Mouse (Mus musculus): ENCODE measurements at regions not wholly inside any gene's neighbourhood (a gene's known extent, or its start where the extent isn't known, plus 50 kb on each side); places are given as distances from the start of the nearest gene placed in this dataset.

DNA sequence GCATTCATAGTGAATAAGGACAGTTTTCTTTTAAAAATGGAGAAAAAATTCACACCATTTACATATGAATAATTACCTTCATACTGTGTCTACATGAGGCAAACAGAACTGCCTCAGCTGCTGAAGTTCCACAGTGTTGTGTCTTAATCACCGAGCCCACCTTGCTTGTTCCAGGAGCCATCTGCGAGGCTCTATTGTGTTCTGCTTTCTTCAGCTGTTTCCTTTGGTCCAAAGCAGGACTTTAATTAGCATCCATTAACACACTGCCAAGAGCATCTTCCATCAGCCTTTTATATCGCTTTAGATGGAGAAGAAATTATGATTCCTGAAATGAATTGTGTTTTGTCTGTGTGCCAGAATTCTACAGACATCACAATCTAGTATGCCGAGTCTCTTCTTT, 3423.1 kb upstream of the Lrrc6 start:
- Histone ChIP-seq H3K27me3 (ENCODE audit: control insufficient read depth, insufficient read depth, low read length) (no peaks in the 10 kb centered on the region), H3K4me1 (ENCODE audit: control insufficient read depth, insufficient read depth, low read length) (no peaks in the 10 kb centered on the region), H3K9ac (ENCODE audit: low read length) (no peak overlapping the region), H3K9me3 (ENCODE audit: control insufficient read depth, low read length) (no peaks in the 10 kb centered on the region), H3K4me3 (ENCODE audit: low read depth, low read length) (no peak overlapping the region), H3K36me3 (ENCODE audit: control insufficient read depth, insufficient read depth, low read length) (no peaks in the 10 kb centered on the region), H3K4me2 (ENCODE audit: low read depth) (no peak overlapping the region), H3K27ac (ENCODE audit: low read depth, low read length) (no peak overlapping the region)
- 83% methylated on average over 4 of the region's 4 CpGs for whole genome bisulfite sequencing
- DNase-seq (ENCODE audit: low spot score) (no peak), ATAC-seq (ENCODE audit: insufficient read depth, low FRiP score, low TSS enrichment) (no peak)

DNA sequence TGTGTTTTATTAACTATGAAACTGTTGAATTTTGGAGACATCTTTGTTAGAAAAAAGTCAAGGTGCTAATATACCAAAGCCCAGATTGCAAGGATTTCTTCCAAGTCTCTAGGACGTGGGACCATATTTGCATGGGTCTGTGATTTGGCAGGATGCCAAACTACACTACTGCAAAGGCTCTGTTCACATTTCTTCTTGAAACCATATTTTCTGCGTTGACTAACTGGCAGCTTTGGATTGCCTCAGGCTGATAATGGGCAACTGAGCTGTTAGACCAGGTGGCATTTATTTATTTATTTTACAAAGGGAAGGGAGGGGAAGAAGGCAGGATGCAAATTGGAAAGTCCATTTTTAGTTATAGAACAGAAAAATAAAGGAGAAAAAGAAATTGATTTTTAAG, 3422.6 kb upstream of the Lrrc6 start:
- Histone ChIP-seq H3K4me1 (ENCODE audit: control insufficient read depth, insufficient read depth, low read length) (no peaks in the 10 kb centered on the region), H3K27me3 (ENCODE audit: control insufficient read depth, insufficient read depth, low read length) (no peaks in the 10 kb centered on the region), H3K9me3 (ENCODE audit: control insufficient read depth, low read length) (no peaks in the 10 kb centered on the region), H3K4me2 (ENCODE audit: low read depth) (no peak overlapping the region), H3K36me3 (ENCODE audit: control insufficient read depth, insufficient read depth, low read length) (no peaks in the 10 kb centered on the region), H3K9ac (ENCODE audit: low read length) (no peak overlapping the region), H3K4me3 (ENCODE audit: low read depth, low read length) (no peak overlapping the region), H3K27ac (ENCODE audit: low read depth, low read length) (no peak overlapping the region)
- DNase-seq (ENCODE audit: low spot score) (no peak), ATAC-seq (ENCODE audit: insufficient read depth, low FRiP score, low TSS enrichment) (no peak)
- WGBS: 63% methylated on average over 2 of the region's 2 CpGs

DNA sequence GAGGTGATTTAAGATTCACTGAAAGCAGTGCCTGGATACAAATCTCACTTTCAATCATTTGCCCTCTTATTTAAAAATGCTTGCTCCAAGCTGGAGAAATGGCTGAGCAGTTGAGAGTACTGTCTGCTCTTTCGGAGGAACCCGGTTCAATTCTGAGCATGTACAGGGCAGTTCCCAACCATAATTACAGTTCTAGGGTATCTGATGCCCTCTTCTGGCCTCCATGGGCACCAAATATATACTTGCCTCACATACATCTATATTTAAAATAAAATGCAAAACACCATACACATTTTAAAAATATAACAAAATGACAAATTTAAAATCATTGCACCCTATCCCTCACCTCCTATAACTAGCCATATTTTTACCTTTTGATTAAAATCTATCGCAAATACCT, 3421.5 kb upstream of the Lrrc6 start:
- no peak overlapping the region for H3K4me3 ChIP-seq (ENCODE audit: low read depth, low read length)
- no peaks in the 10 kb centered on the region for H3K9me3 ChIP-seq (ENCODE audit: control insufficient read depth, low read length)
- no peaks in the 10 kb centered on the region for H3K36me3 ChIP-seq (ENCODE audit: control insufficient read depth, insufficient read depth, low read length)
- no peak overlapping the region for H3K27ac ChIP-seq (ENCODE audit: low read depth, low read length)
- H3K4me2 ChIP-seq (ENCODE audit: low read depth): no peak overlapping the region
- no peaks in the 10 kb centered on the region for H3K27me3 ChIP-seq (ENCODE audit: control insufficient read depth, insufficient read depth, low read length)
- DNase-seq (ENCODE audit: low spot score) (no peak), ATAC-seq (ENCODE audit: insufficient read depth, low FRiP score, low TSS enrichment) (no peak)
- no peak overlapping the region for H3K9ac ChIP-seq (ENCODE audit: low read length)
- 91% methylated on average over 3 of the region's 3 CpGs for WGBS
- no peaks in the 10 kb centered on the region for H3K4me1 ChIP-seq (ENCODE audit: control insufficient read depth, insufficient read depth, low read length)

DNA sequence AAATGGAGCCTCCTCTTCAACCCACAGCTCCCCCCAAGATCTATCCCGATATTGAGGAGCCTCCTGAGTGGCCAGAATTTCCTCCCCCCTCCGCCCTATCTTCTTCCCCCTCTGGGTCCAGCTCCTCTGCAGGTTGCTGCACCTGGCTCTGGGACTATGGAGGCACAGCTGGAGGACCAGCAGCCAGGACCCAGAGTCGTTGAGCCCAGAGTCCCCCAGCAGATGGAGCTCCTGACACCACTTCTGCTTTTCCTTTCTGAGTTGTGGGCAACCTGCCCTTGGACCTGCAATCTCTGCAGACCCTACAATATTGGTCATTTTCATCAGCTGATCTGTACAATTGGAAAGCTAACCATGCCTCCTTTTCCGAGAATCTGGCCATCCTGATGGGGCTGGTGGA, 3385.1 kb upstream of the Lrrc6 start:
- no peaks in the 10 kb centered on the region for H3K4me1 ChIP-seq (ENCODE audit: control insufficient read depth, insufficient read depth, low read length)
- WGBS: 74% methylated on average over 4 of the region's 4 CpGs
- no peaks in the 10 kb centered on the region for H3K27me3 ChIP-seq (ENCODE audit: control insufficient read depth, insufficient read depth, low read length)
- DNase-seq (ENCODE audit: low spot score) (peak; percentile 15), ATAC-seq (ENCODE audit: insufficient read depth, low FRiP score, low TSS enrichment) (no peak)
- no peaks in the 10 kb centered on the region for H3K9me3 ChIP-seq (ENCODE audit: control insufficient read depth, low read length)
- no peak overlapping the region for H3K4me2 ChIP-seq (ENCODE audit: low read depth)
- H3K27ac ChIP-seq (ENCODE audit: low read depth, low read length): no peak overlapping the region
- no peak overlapping the region for H3K9ac ChIP-seq (ENCODE audit: low read length)
- H3K4me3 ChIP-seq (ENCODE audit: low read depth, low read length): no peak overlapping the region
- no peaks in the 10 kb centered on the region for H3K36me3 ChIP-seq (ENCODE audit: control insufficient read depth, insufficient read depth, low read length)

DNA sequence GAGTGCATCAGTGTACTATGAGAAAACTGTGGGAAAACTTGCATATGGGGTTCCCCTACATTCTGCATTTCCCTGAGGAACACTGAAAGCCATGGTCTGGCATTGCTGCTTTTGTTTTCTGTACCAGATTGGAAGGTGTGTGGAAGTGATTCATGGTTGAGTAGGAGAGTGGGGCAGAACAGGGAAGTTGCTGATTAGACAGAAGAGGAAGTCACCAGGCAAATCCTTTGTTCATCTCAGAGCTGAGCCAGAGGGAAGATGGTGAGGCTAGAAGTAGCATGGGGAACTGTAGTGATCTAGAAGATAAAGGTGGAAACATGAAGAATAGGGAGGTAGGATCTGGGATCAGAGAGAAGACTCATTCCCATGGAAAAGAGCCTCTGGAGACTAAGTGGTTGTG, 3377.8 kb upstream of the Lrrc6 start:
- no peaks in the 10 kb centered on the region for H3K27me3 ChIP-seq (ENCODE audit: control insufficient read depth, insufficient read depth, low read length)
- H3K9me3 ChIP-seq (ENCODE audit: control insufficient read depth, low read length): no peaks in the 10 kb centered on the region
- ATAC-seq (ENCODE audit: insufficient read depth, low FRiP score, low TSS enrichment): no peak
- no peak overlapping the region for H3K4me3 ChIP-seq (ENCODE audit: low read depth, low read length)
- H3K4me2 ChIP-seq (ENCODE audit: low read depth): no peak overlapping the region
- no peaks in the 10 kb centered on the region for H3K4me1 ChIP-seq (ENCODE audit: control insufficient read depth, insufficient read depth, low read length)
- H3K27ac ChIP-seq (ENCODE audit: low read depth, low read length): no peak overlapping the region
- no peak for DNase-seq (ENCODE audit: low spot score)
- no peak overlapping the region for H3K9ac ChIP-seq (ENCODE audit: low read length)
- H3K36me3 ChIP-seq (ENCODE audit: control insufficient read depth, insufficient read depth, low read length): no peaks in the 10 kb centered on the region

DNA sequence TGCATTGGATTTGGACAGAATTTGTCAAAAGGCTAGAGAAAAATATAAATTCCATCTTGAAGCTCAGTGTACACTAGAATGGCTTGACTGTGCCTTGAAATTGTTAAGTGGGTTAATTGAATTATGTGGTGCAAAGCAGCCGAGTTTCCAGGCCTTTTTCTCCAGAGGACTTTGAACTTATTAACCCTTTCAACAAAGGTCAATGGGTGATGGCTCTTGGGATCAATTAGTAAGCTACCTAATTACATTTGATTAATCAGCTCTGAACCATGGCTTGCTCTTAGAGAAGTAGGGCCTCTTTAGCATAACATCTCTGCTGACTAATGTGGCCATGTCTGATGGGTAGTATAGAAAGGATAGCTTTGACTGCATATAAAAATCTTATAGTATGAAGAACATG, 3352.8 kb upstream of the Lrrc6 start:
- no peak overlapping the region for H3K4me2 ChIP-seq (ENCODE audit: low read depth)
- DNase-seq (ENCODE audit: low spot score) (no peak), ATAC-seq (ENCODE audit: insufficient read depth, low FRiP score, low TSS enrichment) (no peak)
- H3K27me3 ChIP-seq (ENCODE audit: control insufficient read depth, insufficient read depth, low read length): no peaks in the 10 kb centered on the region
- no peaks in the 10 kb centered on the region for H3K36me3 ChIP-seq (ENCODE audit: control insufficient read depth, insufficient read depth, low read length)
- no peak overlapping the region for H3K27ac ChIP-seq (ENCODE audit: low read depth, low read length)
- WGBS: 16% methylated on average over 1 of the region's 1 CpGs
- H3K4me1 ChIP-seq (ENCODE audit: control insufficient read depth, insufficient read depth, low read length): no peaks in the 10 kb centered on the region
- H3K9me3 ChIP-seq (ENCODE audit: control insufficient read depth, low read length): no peaks in the 10 kb centered on the region
- H3K4me3 ChIP-seq (ENCODE audit: low read depth, low read length): no peak overlapping the region
- no peak overlapping the region for H3K9ac ChIP-seq (ENCODE audit: low read length)

DNA sequence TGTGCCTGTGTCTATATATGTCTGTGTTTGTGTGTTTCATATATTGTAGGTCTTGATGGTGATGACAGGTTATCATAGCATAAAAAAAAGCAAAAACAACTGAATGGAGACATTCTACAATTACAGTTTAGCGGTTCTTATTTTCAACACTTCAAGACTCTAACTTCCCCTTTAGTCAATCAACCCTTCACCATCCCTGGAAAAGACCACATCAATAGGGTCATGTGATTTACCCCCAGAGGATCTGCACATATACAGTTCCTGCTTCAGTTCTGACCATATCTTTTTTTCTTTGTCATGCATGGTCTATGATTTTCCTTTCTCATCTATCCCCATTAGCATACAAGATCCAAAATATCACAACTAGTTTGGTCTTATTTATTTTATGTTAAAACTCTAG, 3348.9 kb upstream of the Lrrc6 start:
- DNase-seq (ENCODE audit: low spot score) (no peak), ATAC-seq (ENCODE audit: insufficient read depth, low FRiP score, low TSS enrichment) (no peak)
- no peaks in the 10 kb centered on the region for H3K27me3 ChIP-seq (ENCODE audit: control insufficient read depth, insufficient read depth, low read length)
- H3K4me2 ChIP-seq (ENCODE audit: low read depth): no peak overlapping the region
- WGBS: 85% methylated on average over 1 of the region's 1 CpGs
- no peak overlapping the region for H3K27ac ChIP-seq (ENCODE audit: low read depth, low read length)
- H3K9ac ChIP-seq (ENCODE audit: low read length): no peak overlapping the region
- no peak overlapping the region for H3K4me3 ChIP-seq (ENCODE audit: low read depth, low read length)
- H3K9me3 ChIP-seq (ENCODE audit: control insufficient read depth, low read length): no peaks in the 10 kb centered on the region
- H3K4me1 ChIP-seq (ENCODE audit: control insufficient read depth, insufficient read depth, low read length): no peaks in the 10 kb centered on the region
- H3K36me3 ChIP-seq (ENCODE audit: control insufficient read depth, insufficient read depth, low read length): no peaks in the 10 kb centered on the region

All from neural tube, embryonic 11.5 days (tissue).